Mouse (Mus musculus): ENCODE results near the gene Jdp2. TPM values are rescaled to one million over a fixed set of nuclear protein-coding genes. Genes with fewer than 3 reads are reported as not detected.
A peak's percentile ranks its signal among the peaks of the same experiment; 100 is the strongest.

The Jdp2 gene
- polyA plus RNA-seq, 1 experiment from 2014 or later = 1.1 TPM

DNA sequence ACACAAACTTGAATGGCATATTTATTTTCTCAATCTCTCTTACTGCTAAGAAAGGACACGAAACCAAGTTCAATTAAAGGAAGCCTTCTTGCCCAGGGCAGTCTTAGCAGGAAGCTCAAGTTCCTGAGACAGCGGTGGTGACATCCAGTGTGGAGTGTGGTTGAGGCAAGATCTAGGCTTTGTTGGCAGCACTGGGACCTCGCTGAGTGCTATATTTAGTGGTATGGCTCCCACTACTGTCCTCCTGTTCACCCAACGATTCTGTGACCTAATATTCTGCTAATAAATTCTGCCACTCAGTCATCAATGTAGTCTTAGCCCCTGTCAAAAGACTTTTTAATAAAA is 23.4 kb upstream of the Jdp2 start:
- ATAC-seq (ENCODE audit: insufficient number of reproducible peaks, low FRiP score, low TSS enrichment, low read depth) = no peak

DNA sequence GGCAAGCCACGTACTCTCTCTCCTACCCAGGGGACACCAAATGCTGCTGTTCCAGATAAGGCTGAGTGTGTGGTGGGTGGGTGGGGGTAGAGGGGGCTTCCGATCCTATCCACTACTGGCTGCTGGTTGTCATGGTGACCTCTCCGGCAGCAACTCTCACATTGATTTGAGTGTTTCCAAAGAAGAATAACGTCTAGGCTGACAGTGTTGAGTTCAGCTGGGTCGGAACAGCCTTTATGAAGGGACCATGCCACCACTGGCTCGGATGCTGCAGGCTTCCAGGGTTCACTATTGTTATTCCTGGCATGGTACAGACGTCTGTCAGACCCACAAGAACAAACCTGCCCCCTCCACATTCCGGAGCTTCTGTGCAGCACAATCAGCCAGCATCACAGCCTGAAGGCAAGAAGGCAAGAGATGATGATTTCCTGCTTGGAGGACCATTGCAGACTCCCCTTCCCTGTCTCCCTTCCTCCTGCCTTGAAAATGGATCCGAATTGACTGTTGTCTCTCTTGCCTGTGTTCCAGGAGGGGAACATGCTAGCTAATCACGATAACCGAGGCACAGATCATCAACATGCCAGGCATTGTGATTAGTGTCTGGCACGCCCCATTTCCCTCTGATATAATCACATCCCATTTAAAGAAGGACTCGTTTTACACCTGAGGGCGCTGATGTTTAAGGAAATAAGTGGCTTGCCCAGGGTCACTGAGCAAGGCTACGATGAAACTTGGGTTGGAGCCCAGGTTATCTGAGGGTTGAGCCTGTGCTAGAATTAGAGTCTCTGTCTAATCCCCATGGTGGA is 17.4 kb upstream of the Jdp2 start:
- H3K9me3 ChIP-seq (replicated peaks) = no peaks in the 10 kb centered on the region
- WGBS = 35% methylated on average over 15 of the region's 15 CpGs
- H3K27me3 ChIP-seq = no peaks in the 10 kb centered on the region
- no peak overlapping the region for H3K9ac ChIP-seq
- no peak overlapping the region for H3K4me2 ChIP-seq (replicated peaks)
- no peak overlapping the region for H3K4me3 ChIP-seq (replicated peaks)
- H3K36me3 ChIP-seq = no peaks in the 10 kb centered on the region
- no peak for ATAC-seq (ENCODE audit: insufficient number of reproducible peaks, low FRiP score, low TSS enrichment, low read depth)
- no peak overlapping the region for H3K27ac ChIP-seq (replicated peaks)
- peaks cover 10% of the 10 kb centered on the region for H3K4me1 ChIP-seq

More for the DNA sequence above, 23.4 kb upstream of the Jdp2 start:
- Histone ChIP-seq H3K4me2 (replicated peaks) (no peak overlapping the region), H3K36me3 (no peaks in the 10 kb centered on the region), H3K27me3 (no peaks in the 10 kb centered on the region), H3K4me3 (replicated peaks) (no peak overlapping the region), H3K9me3 (replicated peaks) (no peaks in the 10 kb centered on the region), H3K4me1 (peaks cover 24% of the 10 kb centered on the region), H3K9ac (no peak overlapping the region), H3K27ac (replicated peaks) (no peak overlapping the region)
- WGBS = 59% methylated on average over 4 of the region's 4 CpGs

DNA sequence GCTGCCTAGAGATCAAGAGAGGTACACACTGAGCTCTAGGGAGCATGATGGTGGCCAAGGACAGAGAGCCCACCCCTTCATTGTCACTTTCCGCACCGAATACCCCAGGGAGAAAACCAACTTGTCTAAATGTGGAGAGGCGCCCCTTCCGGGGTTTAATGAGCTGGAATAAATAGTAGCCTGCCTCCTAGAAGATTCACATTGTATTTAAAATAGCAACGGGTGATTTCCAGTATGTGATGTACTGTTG is 16.8 kb upstream of the Jdp2 start:
- Histone ChIP-seq H3K27me3 (no peaks in the 10 kb centered on the region), H3K9me3 (replicated peaks) (no peaks in the 10 kb centered on the region), H3K4me2 (replicated peaks) (no peak overlapping the region), H3K27ac (replicated peaks) (no peak overlapping the region), H3K4me1 (peaks cover 8% of the 10 kb centered on the region), H3K4me3 (replicated peaks) (no peak overlapping the region), H3K9ac (no peak overlapping the region), H3K36me3 (no peaks in the 10 kb centered on the region)
- no peak for ATAC-seq (ENCODE audit: insufficient number of reproducible peaks, low FRiP score, low TSS enrichment, low read depth)
- 82% methylated on average over 5 of the region's 5 CpGs for WGBS

DNA sequence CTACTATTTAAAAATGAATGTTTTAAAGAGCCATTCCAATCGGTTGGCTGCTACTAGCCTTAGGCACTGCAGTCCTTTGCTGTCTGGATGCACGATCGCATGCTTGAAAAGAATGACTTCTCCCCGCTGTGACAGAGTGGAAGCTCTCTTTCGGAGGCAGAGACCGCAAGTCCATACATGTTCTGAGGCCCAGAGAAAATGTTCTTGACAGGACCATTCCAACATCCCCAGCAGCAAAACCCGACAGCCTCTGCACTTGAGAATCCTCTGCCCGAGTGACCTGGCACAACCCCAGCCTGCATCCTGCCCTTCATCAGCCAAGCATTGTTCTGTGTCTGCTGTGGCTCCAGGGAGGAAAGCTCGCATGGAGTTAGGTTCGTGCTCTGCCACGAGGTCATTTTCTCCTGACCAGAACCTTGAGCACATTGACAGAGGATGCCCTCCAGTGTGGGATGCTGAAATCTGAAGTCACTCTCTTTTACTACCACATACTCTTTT is 13.0 kb upstream of the Jdp2 start:
- H3K27me3 ChIP-seq = no peaks in the 10 kb centered on the region
- H3K27ac ChIP-seq (replicated peaks) = no peak overlapping the region
- 48% methylated on average over 11 of the region's 11 CpGs for WGBS
- ATAC-seq (ENCODE audit: insufficient number of reproducible peaks, low FRiP score, low TSS enrichment, low read depth) = no peak
- no peaks in the 10 kb centered on the region for H3K36me3 ChIP-seq
- no peaks in the 10 kb centered on the region for H3K9me3 ChIP-seq (replicated peaks)
- peaks cover 10% of the 10 kb centered on the region for H3K4me1 ChIP-seq
- no peak overlapping the region for H3K4me2 ChIP-seq (replicated peaks)
- no peak overlapping the region for H3K4me3 ChIP-seq (replicated peaks)
- H3K9ac ChIP-seq = no peak overlapping the region

DNA sequence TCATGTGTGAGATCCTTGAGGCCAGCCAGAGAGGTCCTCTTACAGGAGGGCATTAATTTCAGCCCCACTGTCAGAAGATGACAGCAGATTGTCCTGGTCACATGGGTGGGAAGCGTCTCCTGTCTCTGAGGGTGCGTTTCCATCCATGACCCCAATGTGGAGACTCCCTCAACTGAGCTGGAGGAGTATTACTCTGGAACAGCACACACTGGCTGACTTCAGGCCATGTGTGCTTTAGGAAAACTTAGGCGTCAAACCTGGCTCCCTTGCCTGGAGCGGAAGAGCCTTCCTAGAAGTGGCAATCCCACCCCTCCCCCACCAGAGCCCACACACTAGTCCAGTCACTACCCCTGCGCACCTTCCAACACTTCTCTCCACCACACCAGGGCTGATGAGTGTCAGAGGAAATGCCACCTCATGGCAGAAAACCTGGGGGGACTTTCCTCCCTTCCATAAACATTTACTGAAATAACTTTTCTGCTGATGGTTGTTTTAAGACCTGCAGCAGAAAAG is 8.9 kb upstream of the Jdp2 start:
- Histone ChIP-seq H3K4me3 (replicated peaks) (no peak overlapping the region), H3K9ac (no peak overlapping the region), H3K4me2 (replicated peaks) (no peak overlapping the region), H3K36me3 (no peaks in the 10 kb centered on the region), H3K27ac (replicated peaks) (no peak overlapping the region), H3K9me3 (replicated peaks) (no peaks in the 10 kb centered on the region), H3K27me3 (no peaks in the 10 kb centered on the region), H3K4me1 (0 out of 2 replicates have a peak, but pooled peaks cover 2% of the 10 kb centered on the region)
- 51% methylated on average over 5 of the region's 5 CpGs for WGBS
- ATAC-seq (ENCODE audit: insufficient number of reproducible peaks, low FRiP score, low TSS enrichment, low read depth) = no peak

DNA sequence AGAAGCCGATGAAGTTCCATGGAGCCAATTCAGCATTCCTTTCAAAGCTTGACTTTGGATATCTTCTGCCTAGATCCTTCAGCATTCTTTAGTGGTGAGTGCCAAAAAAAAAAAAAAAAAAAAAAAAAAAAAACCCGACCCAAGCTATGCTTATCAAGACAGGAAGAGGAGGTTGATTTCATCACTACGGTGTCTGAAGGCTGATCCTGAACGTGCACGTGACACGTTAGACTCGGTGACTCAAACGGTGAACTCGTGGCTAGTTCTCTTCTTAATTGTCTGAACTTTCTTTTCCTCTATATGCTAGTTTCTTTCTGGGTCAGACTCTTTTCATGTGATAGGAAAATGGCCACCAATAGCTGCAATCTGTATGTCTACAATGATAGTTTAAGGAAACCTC is 5.9 kb upstream of the Jdp2 start:
- no peaks in the 10 kb centered on the region for H3K27me3 ChIP-seq
- ATAC-seq (ENCODE audit: insufficient number of reproducible peaks, low FRiP score, low TSS enrichment, low read depth) = no peak
- 83% methylated on average over 9 of the region's 9 CpGs for WGBS
- no peak overlapping the region for H3K4me3 ChIP-seq (replicated peaks)
- H3K9me3 ChIP-seq (replicated peaks) = no peaks in the 10 kb centered on the region
- H3K4me2 ChIP-seq (replicated peaks) = no peak overlapping the region
- H3K36me3 ChIP-seq = no peaks in the 10 kb centered on the region
- H3K4me1 ChIP-seq = peaks cover 3% of the 10 kb centered on the region
- no peak overlapping the region for H3K9ac ChIP-seq
- no peak overlapping the region for H3K27ac ChIP-seq (replicated peaks)

DNA sequence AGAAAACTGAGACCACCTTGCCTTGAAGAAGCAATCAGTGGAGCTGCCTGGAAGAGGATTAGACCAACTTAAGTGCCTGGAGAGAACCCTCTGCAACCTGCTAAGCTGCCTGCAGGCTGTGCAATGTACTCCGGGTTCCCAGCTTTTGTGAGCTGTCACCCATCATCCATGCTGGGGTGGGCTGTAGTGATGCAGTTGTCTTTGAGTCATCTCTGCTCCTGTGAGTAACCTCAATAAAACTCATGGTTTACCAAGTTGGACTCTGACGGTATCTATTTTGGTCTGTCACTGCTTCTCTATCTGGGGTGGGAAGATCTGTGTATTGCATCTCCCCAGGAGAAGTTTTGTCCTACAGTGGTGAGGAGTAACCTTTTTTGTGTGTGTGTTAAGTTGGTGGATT is 4.4 kb upstream of the Jdp2 start:
- Histone ChIP-seq H3K27me3 (no peaks in the 10 kb centered on the region), H3K9me3 (replicated peaks) (no peaks in the 10 kb centered on the region), H3K4me2 (replicated peaks) (no peak overlapping the region), H3K27ac (replicated peaks) (no peak overlapping the region), H3K36me3 (no peaks in the 10 kb centered on the region), H3K4me1 (peaks cover 8% of the 10 kb centered on the region), H3K4me3 (replicated peaks) (no peak overlapping the region), H3K9ac (no peak overlapping the region)
- WGBS = 73% methylated on average over 2 of the region's 2 CpGs
- no peak for ATAC-seq (ENCODE audit: insufficient number of reproducible peaks, low FRiP score, low TSS enrichment, low read depth)

DNA sequence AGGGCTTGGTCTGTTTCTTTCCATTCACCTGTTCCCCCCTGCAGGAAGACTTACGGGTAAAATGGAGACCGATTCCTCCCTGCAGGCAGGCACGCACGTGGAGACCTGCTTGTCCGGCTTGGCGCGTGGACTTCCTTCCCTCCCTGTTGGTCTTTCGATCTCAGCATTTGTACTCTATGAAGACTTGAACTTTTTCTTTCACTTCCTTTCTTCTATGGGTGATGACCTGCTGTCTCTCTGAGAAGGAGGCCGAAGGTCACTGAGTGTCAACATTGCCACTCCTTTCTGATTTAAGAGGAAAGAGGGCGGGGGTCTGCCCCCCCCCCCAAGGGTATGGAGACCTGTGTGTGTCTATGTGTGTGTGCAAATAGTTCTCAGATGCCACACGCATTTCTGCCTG is 774 bp upstream of the Jdp2 start:
- 50% methylated on average over 11 of the region's 11 CpGs for WGBS
- ATAC-seq (ENCODE audit: insufficient number of reproducible peaks, low FRiP score, low TSS enrichment, low read depth) = no peak
- Histone ChIP-seq H3K9ac (no peak overlapping the region), H3K27ac (replicated peaks) (no peak overlapping the region), H3K9me3 (replicated peaks) (no peaks in the 10 kb centered on the region), H3K4me1 (peaks cover 40% of the 10 kb centered on the region), H3K4me3 (replicated peaks) (peak overlapping the region; percentile 81; the same call in 1 of the 2 replicates), H3K36me3 (no peaks in the 10 kb centered on the region), H3K27me3 (no peaks in the 10 kb centered on the region), H3K4me2 (replicated peaks) (peak overlapping the region; percentile 65)

DNA sequence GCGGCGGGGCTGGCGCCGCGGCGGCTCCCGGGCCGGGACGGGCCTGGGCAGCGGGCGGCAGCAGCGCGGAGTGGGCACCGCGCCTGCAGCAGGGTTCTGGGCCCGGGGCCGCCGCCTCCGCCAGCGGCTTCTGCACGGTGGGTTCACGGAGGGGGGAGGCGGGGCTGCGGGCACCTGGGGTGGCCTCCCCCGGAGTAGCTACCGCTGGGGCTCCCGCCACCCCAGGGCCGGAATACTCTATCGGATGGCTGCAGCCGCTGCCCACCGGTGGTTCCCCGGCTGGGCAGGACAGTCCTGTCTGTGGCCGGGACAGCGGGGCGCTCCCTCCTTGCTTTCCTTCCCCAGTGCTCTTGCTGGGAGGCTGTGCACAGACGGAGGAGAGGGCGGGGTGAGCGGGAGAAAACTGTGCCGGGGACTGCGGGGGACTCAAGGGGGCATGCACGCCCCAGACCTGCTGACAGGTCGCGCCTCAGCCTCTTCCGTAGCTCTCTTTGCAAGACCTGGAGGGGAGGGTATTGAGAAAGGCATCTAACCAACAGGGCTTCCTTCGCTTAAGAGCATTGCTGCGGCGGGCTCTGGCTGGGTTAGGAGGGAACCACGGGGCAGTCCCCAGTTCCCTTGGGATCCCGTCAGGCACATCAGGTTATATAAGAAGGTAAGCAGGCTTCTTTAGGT is 788 bp downstream of the Jdp2 start:
- Histone ChIP-seq H3K36me3 (no peaks in the 10 kb centered on the region), H3K4me2 (replicated peaks) (peak overlapping the region; percentile 65), H3K9me3 (replicated peaks) (no peaks in the 10 kb centered on the region), H3K27ac (replicated peaks) (peak overlapping the region; percentile 91), H3K4me1 (peaks cover 55% of the 10 kb centered on the region), H3K27me3 (no peaks in the 10 kb centered on the region), H3K9ac (peak overlapping the region; percentile 75), H3K4me3 (replicated peaks) (peak overlapping the region; percentile 81)
- ATAC-seq (ENCODE audit: insufficient number of reproducible peaks, low FRiP score, low TSS enrichment, low read depth) = peak; percentile 54
- under 1% methylated on average over 40 of the region's 49 CpGs for WGBS

DNA sequence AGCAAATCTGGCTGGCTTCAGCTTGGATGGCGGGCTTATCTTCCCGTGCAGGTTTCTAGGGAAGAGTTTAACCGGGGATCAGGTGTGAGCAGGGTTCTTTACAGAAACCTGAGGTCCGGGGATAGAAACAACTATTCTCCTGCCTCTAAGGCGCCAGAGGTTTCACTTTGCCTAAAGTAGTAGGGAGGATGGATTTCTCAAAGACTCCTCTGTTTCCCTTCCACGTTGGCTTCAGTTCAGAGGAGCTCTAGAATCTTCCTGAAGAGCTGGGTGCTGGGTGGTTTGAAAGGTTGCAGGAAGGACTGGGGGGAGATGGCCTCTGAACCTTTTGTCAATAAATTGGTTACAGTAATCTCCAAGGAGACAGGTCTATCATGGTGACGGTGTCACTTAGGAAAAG is 1.8 kb downstream of the Jdp2 start:
- Histone ChIP-seq H3K4me1 (peaks cover 57% of the 10 kb centered on the region), H3K4me3 (replicated peaks) (peak overlapping the region; percentile 81), H3K9me3 (replicated peaks) (no peaks in the 10 kb centered on the region), H3K4me2 (replicated peaks) (peak overlapping the region; percentile 65), H3K27ac (replicated peaks) (no peak overlapping the region; the same call in 1 of the 2 replicates), H3K9ac (no peak overlapping the region), H3K27me3 (no peaks in the 10 kb centered on the region), H3K36me3 (peaks cover 4% of the 10 kb centered on the region; the same call in 1 of the 2 replicates)
- ATAC-seq (ENCODE audit: insufficient number of reproducible peaks, low FRiP score, low TSS enrichment, low read depth) = no peak
- WGBS = 41% methylated on average over 7 of the region's 7 CpGs

DNA sequence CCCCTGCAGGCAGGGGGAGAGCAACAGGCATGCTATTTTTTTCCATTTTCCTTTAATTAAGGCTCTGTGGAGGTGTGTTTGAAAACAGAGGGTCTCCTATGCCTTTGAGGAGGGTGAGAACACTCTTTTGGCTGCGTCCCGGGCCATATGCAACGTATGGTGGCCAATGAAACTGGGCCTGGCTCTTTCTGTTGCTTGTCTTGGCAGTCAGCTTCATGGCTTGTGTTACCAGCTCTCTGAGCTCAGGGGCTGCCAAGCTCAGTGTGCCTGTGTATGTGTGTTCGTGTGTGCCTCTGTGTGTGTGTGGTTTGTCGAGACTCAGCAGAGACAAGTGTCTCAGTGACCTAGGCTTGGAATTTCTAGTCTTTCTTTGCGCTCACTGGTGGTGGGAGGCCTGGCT is 2.7 kb downstream of the Jdp2 start:
- no peak overlapping the region for H3K9ac ChIP-seq
- H3K4me2 ChIP-seq (replicated peaks) = peak overlapping the region; percentile 1; the same call in 1 of the 2 replicates
- peaks cover 57% of the 10 kb centered on the region for H3K4me1 ChIP-seq
- no peak for ATAC-seq (ENCODE audit: insufficient number of reproducible peaks, low FRiP score, low TSS enrichment, low read depth)
- H3K36me3 ChIP-seq = peaks cover 5% of the 10 kb centered on the region; the same call in 1 of the 2 replicates
- 0 out of 2 replicates have a peak overlapping the region, but pooled peaks have one; percentile 13 for H3K27ac ChIP-seq (replicated peaks)
- H3K27me3 ChIP-seq = no peaks in the 10 kb centered on the region
- no peaks in the 10 kb centered on the region for H3K9me3 ChIP-seq (replicated peaks)
- H3K4me3 ChIP-seq (replicated peaks) = no peak overlapping the region
- 68% methylated on average over 6 of the region's 6 CpGs for WGBS
